Mouse (Mus musculus) A20 (cell line): ENCODE data around the gene Ppp2ca.

Experiments used
- DNase-seq: peaks from one replicate; pipeline ENCODE4 v3.0.0-alpha.2; 2011; ENCODE audit warnings: low read depth, low spot score

The Ppp2ca gene

DNA sequence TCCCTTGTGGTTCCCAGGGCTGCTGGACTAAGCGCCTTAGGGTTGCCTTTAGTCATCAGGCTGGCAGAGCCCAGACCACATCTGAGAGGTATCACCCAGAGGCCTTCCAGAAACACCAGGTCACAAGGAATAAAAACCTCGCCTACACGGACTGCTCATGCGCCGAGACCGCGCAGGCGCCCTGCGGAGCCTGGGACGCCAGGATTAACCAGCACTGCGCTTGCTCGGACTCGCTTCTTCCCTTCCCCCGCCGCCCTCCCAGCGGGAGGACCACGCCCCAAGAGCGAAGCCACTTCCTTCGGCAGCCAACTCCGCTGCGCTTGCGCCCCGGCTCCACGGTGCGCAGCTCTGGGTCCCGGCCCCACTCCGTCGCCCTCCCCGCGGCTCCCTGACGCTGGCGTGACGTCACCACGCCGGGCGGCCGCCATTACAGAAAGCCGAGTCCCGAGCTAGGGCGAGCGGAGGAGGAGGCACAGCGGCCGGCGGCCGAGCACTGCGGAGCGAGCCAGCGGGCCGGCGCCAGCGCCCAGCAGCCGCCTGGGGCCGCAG is at the start of gene Ppp2ca:
TSS of gene Ppp2ca (plus strand) at position 284 of the 549 bp plus-strand sequence.
- DNase-seq: peak; percentile 99

DNA sequence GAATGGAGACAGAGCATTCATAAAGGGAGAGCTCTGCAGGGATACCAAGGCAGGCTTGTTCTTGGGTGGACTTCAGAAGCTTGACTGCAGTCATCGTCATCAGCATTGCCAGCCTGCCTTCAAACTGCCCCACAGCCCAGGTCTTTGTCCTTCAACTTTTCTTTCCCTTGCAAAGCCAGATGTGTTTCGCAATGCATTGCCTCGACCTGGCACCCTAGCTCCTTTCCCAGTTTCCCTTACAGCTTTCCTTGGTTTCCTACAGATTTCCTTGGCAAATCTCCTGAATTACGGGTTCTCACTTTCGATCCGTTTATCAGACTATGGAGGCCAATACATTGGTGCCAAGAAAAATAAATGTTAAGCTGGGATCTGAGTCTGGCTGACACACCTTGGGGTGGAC is 45.1 kb upstream of the Ppp2ca start:
- DNase-seq: no peak

DNA sequence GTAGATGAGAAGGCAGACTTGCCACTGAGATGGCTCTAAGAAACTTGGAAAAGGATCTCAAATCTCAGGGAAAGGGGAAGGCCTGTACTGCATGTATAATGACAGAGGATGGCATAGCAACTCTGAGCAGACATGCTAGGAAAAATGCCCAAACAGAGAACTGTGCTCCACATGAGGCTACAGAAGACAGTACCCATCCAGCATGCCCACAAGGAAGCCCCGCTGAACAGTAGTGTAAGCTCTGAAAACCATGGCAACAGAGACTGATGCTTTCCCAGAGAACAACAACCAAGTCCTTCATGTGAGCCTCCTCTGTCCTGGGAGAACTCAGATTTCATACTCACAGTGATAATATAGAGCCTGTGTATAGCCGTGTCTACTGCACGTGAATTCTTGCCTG is 43.8 kb upstream of the Ppp2ca start:
- DNase-seq: no peak

DNA sequence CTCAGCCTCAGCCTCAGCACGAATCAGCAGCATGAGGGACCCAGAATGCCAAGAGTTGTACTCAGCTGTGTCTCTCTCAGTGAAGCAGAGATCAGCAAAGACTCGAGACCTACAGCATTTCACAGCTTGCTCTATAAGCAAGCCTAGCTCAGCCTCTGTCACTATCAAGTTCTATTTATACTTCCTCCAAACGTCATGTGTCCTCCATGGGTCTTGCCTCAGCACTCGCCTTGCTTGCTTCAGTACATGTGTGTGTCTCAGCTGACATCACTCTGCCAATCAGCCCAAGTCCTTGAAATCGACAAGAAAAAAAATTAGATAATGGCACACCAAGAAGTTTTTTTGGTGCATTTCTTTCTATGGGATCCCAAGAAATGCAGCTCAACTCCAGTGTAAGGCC is 42.3 kb upstream of the Ppp2ca start:
- no peak for DNase-seq

DNA sequence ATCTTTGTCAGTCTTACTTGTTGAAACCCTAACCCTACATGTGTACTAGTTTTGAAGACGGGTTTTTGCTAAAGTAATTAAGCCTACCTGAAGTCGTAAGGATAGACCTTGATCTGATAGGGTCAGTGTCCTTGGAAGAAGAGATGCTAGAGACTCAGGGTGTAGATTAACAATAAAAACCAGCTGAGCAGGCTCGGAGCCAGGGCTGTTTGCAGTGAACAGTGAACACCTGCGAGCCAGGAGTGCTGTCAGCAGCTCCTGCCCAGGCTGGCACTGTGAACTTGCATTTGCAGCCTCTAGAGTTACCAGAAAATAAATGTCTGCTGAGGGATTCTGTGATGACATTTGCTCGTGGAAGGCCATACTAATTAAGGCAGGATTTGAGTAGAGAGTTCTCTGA is 39.5 kb upstream of the Ppp2ca start:
- no peak for DNase-seq

DNA sequence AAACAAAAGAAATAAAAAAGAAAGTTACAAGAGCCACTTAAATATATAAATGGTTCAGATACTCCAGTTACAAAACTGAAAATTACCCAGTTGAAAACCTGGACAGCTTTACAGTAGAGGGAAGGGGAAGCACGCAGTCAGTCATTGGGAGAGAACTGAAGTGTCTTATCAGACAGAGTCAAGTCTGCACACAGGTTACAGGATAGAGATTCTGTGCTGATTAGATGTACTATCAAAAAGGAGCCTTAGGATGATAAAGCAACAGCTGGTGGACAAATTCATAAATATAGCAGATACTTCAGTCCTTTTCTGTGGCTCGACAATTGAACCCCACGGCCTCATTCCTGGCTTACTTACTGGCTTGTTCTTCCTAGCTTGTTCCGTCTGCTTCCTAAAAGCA is 38.2 kb upstream of the Ppp2ca start:
- no peak for DNase-seq

DNA sequence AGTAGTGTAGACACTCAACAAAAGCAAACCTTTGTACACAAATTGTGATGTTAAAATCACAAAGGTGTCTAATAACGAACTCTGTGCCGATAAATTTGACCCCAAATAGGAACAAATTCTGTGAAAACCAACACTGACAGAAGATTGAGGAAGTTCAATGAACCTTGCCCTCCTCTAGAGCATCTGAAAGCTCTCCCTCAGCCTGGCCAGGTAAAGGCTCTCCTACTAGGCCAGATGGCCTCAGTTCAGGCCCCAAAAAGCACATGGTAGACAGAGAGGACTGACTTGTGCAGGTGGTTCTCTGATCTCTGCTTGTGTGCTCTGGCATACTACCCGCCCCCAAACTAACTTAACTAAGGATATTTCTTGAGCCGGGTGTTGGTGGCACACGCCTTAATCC is 36.1 kb upstream of the Ppp2ca start:
- peak; percentile 79 for DNase-seq

DNA sequence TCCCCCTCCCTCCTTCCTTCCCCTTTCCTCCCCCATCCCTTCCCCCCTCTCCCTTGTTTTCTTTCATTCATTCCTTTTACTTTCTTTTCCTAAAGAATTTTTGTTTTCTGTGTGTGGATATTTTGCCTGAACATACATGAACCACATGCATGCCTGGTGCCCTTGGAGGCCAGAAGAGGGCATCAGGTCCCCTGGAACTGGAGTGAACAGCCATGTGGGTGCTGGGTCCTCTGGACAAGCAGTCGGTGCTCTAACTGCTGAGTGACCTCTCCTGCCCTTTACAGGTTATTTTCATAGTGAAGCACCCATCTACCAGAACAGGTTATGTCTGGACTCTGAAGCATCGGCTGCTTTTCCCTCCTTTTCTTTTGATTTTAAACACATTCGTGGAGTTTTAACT is 34.1 kb upstream of the Ppp2ca start:
- DNase-seq: peak; percentile 41

DNA sequence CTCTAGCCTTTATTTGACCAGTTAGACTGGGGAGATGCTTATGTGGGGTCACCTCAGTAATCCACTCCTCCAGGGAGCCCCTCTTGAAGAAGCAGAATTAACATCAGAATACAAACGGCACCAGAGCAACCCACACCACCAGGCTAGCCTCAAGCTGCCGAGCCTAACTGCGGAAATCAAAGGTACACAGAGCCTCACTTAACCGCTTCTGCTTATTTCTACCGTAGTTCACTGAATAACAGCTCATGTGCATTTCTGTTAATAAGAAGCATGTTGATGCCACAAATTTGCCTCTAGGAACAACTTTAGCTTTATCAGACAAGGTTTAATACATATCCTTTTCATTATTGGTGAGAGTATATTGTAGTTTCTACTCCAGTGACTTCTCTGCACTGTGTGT is 32.6 kb upstream of the Ppp2ca start:
- no peak for DNase-seq

DNA sequence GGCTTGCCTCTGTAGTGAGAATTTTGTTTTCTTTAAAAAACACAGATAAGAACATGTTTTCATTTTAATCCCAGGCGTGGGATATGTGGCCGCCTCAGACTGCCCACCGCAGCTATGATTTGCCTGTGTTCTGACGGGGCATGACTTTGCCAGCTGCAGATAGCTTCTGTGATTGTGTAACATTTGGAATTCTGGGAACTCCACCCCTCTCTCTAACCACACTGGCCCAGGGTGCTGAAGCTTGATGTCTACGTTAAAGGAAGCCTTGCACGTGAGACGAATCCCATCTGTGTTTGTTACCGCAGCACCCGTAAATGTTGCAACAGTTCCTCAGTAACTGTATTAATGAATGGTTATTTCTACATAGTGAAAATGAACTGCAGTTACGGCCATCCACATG is 26.7 kb upstream of the Ppp2ca start:
- DNase-seq: no peak

DNA sequence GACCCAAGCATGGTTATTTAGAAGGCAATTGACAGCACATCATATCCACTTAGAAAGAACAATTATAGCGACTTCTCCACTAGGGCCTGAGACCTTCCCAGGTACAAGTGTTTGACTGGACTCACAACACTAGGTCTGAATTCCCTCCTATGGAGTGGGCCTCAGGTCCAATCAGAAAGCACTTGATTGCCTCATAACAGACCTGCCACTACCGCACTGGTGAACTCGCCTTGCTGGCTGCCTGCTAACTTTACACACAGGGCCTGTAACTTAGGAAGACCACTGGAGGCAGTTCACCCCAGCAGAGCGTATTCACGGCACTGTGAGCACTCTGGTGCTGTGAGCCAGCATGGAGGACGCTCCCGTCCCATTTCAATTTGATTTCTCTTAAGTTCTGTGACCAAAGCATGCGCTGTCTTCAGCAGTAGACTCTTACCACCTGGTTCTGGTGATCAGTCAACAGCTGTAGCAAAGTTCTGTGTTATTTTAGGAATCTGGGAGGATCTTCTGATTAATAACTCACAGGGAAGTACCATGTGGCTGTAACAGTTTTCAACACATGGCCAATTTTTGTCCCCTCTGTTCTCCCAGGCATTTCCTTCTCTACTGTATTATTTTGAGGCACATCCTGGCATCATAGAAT is 24.8 kb upstream of the Ppp2ca start:
- DNase-seq: no peak

DNA sequence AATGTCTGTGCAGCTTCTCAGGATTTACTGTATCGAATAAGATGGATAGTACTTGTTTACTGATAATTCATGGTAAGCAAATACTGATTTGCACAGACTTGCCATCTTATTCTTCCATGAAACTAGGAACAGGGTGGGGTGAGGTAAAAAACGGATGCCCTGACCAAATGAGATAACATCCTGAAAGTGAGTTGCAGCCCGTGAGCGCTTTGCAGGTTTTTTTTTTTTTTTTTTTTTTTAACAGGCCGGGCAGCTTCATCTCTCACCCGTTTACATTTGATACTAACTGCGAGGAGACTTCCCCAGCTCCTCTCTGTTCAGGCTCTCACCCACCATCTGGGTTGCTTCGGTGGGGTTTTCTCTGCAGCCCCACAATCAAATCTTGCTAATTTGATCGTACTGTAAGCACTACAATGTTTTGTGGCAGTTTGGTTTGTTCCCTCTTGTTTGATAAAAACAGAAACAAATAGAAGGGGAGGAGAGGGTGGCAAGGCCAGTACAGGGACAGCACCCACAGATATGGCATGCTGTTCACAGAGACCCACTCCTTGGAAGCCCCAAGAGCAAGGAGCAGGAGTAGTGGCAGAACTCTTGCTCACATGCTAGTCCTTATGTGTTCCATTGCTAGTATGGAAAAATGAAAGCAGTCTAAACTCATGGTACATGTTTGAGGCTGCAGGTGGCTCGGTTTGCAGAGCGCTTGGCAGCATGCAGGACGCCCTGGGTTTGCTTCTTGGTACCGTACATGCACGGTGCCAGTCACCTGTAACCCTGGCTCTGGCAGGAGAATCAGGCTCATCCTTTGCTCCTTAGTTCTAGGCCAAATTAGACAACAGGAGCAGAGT is 23.6 kb upstream of the Ppp2ca start:
- DNase-seq: no peak

DNA sequence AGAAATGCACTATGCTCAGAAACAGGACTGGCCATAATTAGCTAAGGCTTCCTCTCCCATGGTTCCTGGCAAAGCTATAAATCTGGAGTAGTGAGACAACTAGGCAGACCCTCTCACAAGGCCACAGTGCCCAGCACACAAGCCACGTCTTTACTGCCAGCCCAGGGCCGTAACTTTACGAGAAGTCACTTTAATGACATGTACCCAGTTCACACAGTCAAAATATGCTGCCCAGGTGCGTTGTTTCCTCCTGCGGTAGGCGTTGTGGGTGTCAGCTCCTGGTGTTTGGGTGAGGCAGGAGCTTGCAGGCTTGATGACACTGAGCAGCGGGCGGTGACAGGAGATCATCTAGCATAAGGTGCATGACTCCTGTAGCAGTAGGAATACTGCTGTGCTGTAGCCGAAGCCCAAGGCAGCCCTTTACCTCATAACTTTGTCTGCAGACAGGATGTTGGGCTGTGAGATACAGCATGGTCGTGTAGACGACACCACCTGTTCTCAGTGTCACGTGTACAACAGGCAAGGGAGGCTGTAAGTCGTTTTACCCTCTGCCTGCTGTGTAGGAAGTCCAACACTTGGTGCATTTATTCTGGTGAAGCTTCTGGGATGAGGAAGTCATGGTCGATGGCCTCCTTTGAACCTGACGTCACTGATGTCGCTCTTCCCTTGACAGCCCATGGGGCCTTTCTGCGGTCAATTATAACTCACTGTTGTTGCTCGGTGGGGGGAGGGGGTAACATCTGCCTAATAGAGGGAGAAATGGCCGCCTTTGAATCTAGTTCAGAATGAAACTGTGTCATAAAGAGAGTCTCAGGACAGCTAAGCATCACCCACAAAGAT is 22.5 kb upstream of the Ppp2ca start:
- DNase-seq: peak; percentile 74

DNA sequence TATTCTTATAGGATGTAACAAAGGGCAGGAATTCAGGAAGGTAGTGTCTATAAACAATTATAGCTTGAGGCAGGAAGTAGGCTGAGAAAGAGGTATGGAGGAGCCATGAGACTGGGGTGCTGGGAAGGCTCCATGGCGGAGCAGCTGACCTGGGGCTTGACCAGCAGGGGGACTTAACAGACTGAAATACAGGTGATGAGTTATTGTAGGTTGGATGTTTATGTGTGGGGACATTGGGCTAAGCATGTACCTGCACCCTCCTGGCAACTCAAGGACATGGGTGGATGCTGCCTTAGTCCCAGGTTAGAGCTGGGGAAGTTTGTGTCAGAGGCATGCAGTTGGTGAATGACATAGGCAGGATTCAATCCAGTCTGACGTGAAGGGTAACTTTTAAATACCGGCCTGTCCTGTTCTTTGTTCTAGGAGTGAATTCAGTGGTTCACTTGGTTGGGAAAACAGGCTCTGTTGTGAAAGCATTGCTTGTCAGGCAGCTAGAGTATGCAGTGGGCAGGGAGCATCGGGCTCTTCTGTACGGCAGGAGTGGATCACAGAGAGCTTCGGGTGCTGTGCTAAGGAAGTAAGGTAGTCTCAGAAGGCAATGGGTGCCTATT is 21.6 kb upstream of the Ppp2ca start:
- peak; percentile 24 for DNase-seq

DNA sequence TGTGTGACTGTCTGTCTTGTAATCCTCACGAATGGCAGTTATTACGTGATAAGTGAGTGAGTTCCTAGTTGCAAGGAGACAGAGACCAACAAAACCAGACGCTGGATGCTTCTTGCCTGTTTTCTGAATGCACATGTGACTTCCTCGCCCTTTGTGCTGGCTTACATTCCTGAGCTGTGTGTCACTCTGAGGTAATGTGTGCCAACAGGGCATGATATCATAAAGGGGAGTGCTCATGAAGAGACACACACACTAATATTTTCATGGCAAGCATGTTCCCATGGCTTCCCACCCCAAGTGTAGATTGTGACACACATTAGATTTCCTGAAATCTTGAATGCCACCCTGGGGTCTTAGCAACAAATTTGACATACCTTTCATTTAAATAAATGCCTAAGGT is 20.5 kb upstream of the Ppp2ca start:
- no peak for DNase-seq

DNA sequence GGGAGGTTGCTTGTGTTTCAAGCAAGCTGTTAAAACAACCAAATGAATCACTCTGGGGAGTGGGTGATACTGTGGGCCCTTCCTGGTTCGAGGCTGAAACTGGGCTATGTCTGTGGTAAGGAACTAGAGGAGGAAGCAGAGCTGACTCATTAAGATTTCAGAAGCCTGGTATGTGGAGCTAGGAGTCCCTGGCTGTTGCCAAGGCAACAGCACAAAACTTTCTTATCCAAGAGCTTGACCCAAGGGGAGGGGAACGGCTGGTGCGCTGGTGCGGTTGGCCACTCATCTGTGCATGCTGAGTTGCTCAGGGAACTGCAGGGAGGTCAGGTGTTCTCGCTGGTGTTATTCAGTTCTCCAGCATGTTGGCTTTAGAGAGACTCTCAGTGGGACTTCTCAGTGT is 18.5 kb upstream of the Ppp2ca start:
- DNase-seq: peak; percentile 66

DNA sequence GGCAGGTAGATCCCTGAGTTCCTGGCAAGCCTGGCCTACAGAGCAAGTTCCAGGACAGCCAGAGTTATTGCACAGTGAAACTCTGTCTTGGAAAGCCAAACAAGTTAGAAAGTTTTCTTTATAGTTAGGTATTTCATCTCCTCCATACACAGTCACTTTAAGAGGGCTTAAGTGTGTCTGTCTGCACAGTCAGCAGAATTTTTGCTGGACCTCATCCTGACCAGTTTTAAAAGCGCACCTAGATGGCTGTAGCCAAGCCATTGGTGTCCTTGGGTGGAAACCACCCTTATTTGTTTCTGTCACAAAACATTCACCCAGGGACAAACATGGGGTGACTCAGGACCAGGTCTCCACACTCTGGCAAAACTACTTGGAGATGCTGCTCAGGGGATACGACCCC is 17.8 kb upstream of the Ppp2ca start:
- DNase-seq: no peak

DNA sequence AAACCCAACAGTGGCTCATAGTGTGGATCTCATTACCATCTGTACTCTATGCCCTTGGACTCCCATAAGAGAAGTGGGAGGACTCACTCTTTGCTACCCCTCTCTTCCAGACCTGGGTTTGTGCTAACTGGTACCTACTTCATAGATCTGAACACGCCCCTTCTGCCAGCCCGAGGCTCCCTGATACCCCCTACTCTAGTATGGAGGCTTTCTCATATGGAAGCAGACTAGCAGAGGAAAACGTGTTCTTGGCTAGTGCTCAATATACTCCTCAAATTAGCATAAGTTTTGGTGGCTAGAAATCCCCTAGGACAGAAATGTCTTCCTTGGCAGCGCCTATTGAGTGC is 12.7 kb upstream of the Ppp2ca start:
- no peak for DNase-seq

DNA sequence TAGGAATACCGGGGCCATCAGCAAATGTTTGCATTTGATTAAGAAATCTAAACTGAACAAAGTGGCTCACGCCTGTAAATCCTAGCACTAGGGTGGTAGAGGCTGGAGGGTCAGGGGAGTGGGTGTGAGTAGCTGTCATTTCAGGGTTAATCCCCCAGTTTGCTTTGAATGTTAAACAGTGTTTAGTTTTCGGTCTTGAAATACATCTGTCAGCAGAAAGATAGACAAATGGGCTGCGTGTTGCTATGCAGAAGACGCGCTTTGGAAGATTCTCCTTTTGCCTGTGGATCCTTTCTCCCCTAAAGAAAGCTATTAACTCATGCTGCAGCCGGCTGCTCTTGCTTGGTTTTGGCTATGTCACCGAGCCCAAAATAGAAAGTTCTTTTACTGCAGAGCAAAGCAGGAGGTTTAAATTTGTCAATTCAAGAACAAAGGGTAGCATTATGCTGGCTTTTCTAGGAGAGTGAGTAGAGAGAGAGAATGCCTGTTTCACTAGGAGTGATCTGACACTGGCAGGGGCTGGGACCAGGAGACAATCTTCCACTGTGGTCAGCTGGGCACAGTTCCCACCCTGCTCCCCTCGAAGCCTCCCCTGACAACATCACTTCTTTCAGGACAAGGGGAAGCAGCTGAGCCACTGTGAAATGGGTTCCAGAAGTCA is 12.1 kb upstream of the Ppp2ca start:
- no peak for DNase-seq

DNA sequence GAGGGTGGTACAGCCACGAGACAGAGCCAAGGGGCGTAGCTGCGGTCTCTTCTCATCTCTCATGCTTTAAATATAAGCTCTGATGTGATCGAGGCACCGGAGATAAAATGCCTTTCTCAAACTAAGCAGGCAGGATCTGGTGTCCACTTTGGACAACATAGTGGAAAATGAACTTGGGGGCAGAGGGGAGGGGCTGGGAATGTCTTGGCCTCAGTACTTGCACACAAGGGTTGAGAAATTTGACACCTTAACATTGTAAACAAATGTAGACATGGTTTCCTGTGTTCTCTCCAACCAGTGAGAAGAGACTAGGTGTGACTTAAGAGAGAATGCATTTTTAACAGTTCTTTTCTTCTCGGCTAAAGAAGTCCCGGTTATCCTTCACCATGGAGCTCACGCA is 9.2 kb upstream of the Ppp2ca start:
- no peak for DNase-seq

DNA sequence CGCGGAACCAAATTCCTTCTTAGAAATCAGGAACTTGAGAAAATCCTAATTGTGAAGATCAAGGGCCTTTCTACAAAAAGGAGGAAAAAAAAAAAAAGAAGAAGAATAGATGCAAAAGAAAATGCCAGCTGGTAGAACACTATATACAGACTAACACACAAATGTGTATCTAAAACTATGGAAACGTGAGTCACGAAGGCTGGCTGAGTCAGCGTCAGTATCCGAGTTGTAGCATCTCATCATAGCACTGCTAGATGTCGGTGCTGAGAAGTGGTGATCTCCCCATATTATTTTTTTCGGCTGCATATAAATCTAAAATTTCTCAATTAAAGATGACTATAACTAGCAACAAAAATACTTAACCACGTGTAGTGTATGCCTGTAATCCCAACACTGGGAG is 7.2 kb upstream of the Ppp2ca start:
- DNase-seq: no peak
